Mouse (Mus musculus) thymus, adult 2 months (tissue): ENCODE data around the gene Treml4. TPM values are rescaled to one million over a fixed set of nuclear protein-coding genes. Genes with fewer than 3 reads are reported as not detected.

Experiments used
- DNase-seq: peaks from one replicate; pipeline ENCODE4 v3.0.0; 2021
- H3K27ac ChIP-seq: fragments of 200-500 bp; 2 replicates; pipeline ENCODE4 v1.5.1; 2012; ENCODE audit warnings: low read length, control low read depth; ENCODE audit not compliant: control insufficient read depth, insufficient read depth
- H3K27me3 ChIP-seq: fragments of 200-500 bp; 2 replicates; pipeline ENCODE4 v1.6.1; 2012; ENCODE audit warnings: mild to moderate bottlenecking, low read length, moderate library complexity, mixed read lengths; ENCODE audit not compliant: control insufficient read depth, insufficient read depth
- H3K36me3 ChIP-seq: fragments of 200-500 bp; 2 replicates; pipeline ENCODE4 v1.6.1; 2012; ENCODE audit warnings: mild to moderate bottlenecking, low read length, moderate library complexity; ENCODE audit not compliant: control insufficient read depth, insufficient read depth
- H3K4me1 ChIP-seq: fragments of 200-500 bp; replicated peaks from 2 replicates; pipeline ENCODE4 v1.6.1; 2012; ENCODE audit warnings: low read length; ENCODE audit not compliant: control insufficient read depth, insufficient read depth
- H3K4me3 ChIP-seq: fragments of 200-500 bp; 2 replicates; pipeline ENCODE4 v1.5.1; 2012; ENCODE audit warnings: mild to moderate bottlenecking, low read length, control low read depth, moderate library complexity; ENCODE audit not compliant: control insufficient read depth, insufficient read depth
- CTCF ChIP-seq: fragments of 200-500 bp; IDR thresholded peaks from 2 replicates; pipeline ENCODE4 v1.5.1; 2012; ENCODE audit warnings: mild to moderate bottlenecking, control low read depth, low read length, moderate library complexity, borderline replicate concordance; ENCODE audit not compliant: control insufficient read depth, poor library complexity, insufficient read depth; ENCODE audit errors: extremely low read depth
- POLR2A ChIP-seq: fragments of 200-500 bp; IDR thresholded peaks from 2 replicates; pipeline ENCODE4 v1.6.1; 2012; ENCODE audit warnings: mild to moderate bottlenecking, low read length, control low read depth, moderate library complexity; ENCODE audit not compliant: control insufficient read depth, poor library complexity, insufficient read depth; ENCODE audit errors: extremely low read depth
- WGBS: fragments of 180-500 bp; shearing (Covaris S2); methylation state at CpG from one replicate; pipeline ENCODE4 v1.1.7; 2018; 5-methylcytosine and 5-hydroxymethylcytosine counted together
- polyA plus RNA-seq: library from polyadenylated mRNA; depleted of rRNA; stranded (reverse); fragments of >200 nt; gene quantifications from 2 replicates; pipeline ENCODE4 v1.2.3, GENCODE M21; 2012

The Treml4 gene
- polyA plus RNA-seq, 1 experiment, result 4.7 TPM

- Histone ChIP-seq H3K4me1 (no peaks in the 10 kb centered on the region), H3K36me3 (no peaks in the 10 kb centered on the region), H3K27ac (no peak overlapping the region), H3K27me3 (no peaks in the 10 kb centered on the region), H3K4me3 (no peak overlapping the region)
- WGBS, result 95% methylated on average over 7 of the region's 7 CpGs
- no peak for DNase-seq
- no peak for TF ChIP-seq POLR2A
- no peak for TF ChIP-seq CTCF
Measured at GRCm38 (mm10) chr17:48264662-48265061, 567 bp downstream of the Treml4 start.

GRCm38 (mm10) chr17:48266138-48266537 lies 2.0 kb downstream of the Treml4 start:
- Histone ChIP-seq H3K27ac (no peak overlapping the region), H3K36me3 (no peaks in the 10 kb centered on the region), H3K4me1 (no peaks in the 10 kb centered on the region), H3K27me3 (no peaks in the 10 kb centered on the region), H3K4me3 (no peak overlapping the region)
- TF ChIP-seq CTCF, result no peak
- TF ChIP-seq POLR2A, result no peak
- 79% methylated on average over 2 of the region's 2 CpGs for WGBS
- no peak for DNase-seq

- DNase-seq, result no peak
- Histone ChIP-seq H3K27ac (no peak overlapping the region), H3K36me3 (no peaks in the 10 kb centered on the region), H3K4me1 (no peaks in the 10 kb centered on the region), H3K4me3 (no peak overlapping the region), H3K27me3 (no peaks in the 10 kb centered on the region)
- TF ChIP-seq CTCF (no peak), POLR2A (no peak)
- 85% methylated on average over 2 of the region's 2 CpGs for whole genome bisulfite sequencing
Measured at GRCm38 (mm10) chr17:48266610-48267304, 2.7 kb downstream of the Treml4 start.

- no peaks in the 10 kb centered on the region for H3K4me1 ChIP-seq
- TF ChIP-seq CTCF, result no peak
- TF ChIP-seq POLR2A, result no peak
- DNase-seq, result no peak
- H3K4me3 ChIP-seq, result no peak overlapping the region
- no peak overlapping the region for H3K27ac ChIP-seq
- 71% methylated on average over 1 of the region's 1 CpGs for WGBS
- no peaks in the 10 kb centered on the region for H3K36me3 ChIP-seq
- H3K27me3 ChIP-seq, result no peaks in the 10 kb centered on the region
Measured at GRCm38 (mm10) chr17:48267591-48267990, 3.5 kb downstream of the Treml4 start.

GRCm38 (mm10) chr17:48268276-48268675 lies 4.2 kb downstream of the Treml4 start:
- Histone ChIP-seq H3K4me3 (no peak overlapping the region), H3K27ac (no peak overlapping the region), H3K36me3 (no peaks in the 10 kb centered on the region), H3K27me3 (no peaks in the 10 kb centered on the region), H3K4me1 (no peaks in the 10 kb centered on the region)
- no peak for DNase-seq
- no peak for TF ChIP-seq CTCF
- no peak for TF ChIP-seq POLR2A

GRCm38 (mm10) chr17:48269833-48270232 lies 5.7 kb downstream of the Treml4 start:
- 79% methylated on average over 4 of the region's 4 CpGs for WGBS
- DNase-seq, result no peak
- no peaks in the 10 kb centered on the region for H3K27me3 ChIP-seq
- H3K4me1 ChIP-seq, result no peaks in the 10 kb centered on the region
- no peak for TF ChIP-seq CTCF
- TF ChIP-seq POLR2A, result no peak
- H3K27ac ChIP-seq, result no peak overlapping the region
- no peak overlapping the region for H3K4me3 ChIP-seq
- H3K36me3 ChIP-seq, result no peaks in the 10 kb centered on the region

GRCm38 (mm10) chr17:48272158-48272557 lies 8.1 kb downstream of the Treml4 start:
- 88% methylated on average over 5 of the region's 5 CpGs for WGBS
- TF ChIP-seq CTCF, result no peak
- no peak for TF ChIP-seq POLR2A
- no peak overlapping the region for H3K4me3 ChIP-seq
- no peak overlapping the region for H3K27ac ChIP-seq
- no peaks in the 10 kb centered on the region for H3K36me3 ChIP-seq
- no peaks in the 10 kb centered on the region for H3K27me3 ChIP-seq
- H3K4me1 ChIP-seq, result no peaks in the 10 kb centered on the region
- no peak for DNase-seq
